Mouse (Mus musculus): ENCODE measurements around the gene 2810408A11Rik.
"Not testable (repeated sequence)": the region's sequence is repeated elsewhere in the genome, so short reads cannot be mapped to it uniquely, and the experiment has no call there.

Gene 2810408A11Rik

DNA sequence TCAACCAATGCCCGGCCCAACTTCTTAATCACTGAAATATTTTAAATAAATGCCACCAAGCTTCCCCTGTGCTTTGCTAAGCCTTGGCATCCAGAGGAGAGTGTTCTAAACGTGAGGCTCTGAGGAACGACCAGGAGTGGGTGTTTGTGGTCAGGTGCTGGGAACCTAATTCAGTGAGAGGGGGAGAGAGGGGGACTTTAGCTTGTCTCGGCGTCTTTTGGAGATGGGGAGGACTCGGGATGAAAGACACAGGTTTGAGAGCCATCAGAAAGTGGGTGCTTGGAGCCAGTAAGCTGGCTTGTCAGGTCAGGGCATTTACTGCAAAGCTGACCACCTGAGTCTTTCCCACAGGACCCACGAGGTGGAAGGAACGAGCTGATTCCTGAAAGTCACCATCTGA, 31.0 kb upstream of the 2810408A11Rik start:
- no peak for DNase-seq (ENCODE audit: low read depth, low spot score)

DNA sequence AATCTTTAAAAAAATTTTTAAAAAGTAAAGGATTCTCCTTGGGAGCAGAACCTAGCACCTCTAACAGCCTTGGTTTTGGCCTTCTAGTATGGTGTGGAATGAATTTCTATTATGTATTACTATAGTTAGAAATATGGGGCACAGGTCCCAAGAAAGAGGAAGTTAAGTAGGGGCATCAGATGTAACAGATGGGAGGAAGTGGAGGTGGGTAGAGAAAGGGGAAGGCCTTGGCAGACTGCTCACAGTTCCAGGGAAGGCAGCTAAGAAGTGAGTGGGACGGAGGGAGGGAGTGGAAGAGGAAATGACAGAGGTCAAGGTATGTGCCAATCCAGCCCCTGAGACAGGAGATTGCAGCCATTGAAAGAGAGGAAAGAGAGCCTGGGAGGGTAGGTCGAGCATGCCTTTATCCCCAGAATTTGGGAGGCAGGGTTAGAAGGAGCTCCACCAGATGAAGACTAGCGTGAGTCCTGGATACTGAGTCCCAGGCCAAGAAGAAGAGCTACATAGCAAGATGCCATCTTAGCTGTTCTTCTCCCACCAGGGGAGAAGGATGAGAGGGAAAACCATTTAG, 30.3 kb upstream of the 2810408A11Rik start:
- DNase-seq (ENCODE audit: low read depth, low spot score) = no peak

DNA sequence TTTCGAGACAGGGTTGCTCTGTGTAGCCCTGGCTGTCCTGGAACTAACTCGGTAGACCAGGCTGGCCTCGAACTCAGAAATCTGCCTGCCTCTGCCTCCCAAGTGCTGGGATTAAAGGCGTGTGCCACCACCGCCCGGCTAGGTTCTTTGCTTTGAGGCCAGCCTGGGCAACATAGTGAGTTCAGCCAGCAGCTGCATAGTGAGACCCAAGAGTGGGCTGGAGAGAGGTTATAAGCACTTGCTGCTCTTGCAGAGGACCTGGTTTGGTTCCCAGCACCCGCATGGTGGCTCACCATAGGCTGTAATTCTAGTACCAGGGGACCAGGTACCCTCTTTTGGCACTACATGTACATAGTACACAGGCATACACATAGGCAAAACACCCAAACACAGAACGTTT, 29.4 kb upstream of the 2810408A11Rik start:
- DNase-seq (ENCODE audit: low read depth, low spot score) = not testable (repeated sequence)

DNA sequence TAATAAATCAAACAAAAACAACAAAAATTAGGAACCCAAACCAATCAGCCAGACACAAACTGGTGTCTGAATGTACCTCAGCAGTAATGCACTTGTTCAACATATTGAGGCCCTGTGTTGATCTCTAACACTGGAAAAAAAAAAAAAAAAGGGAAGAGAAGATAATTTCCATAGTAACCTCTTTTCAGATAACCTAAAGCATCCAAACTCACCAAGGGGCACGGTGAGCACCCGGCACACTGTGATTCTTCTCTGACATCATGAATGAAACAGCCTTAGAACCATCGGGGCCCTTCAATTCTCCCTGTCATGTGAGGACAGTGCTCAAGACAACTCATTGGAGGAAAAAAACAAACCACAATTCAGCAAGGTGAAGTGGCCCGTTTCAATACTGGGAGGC, 28.9 kb upstream of the 2810408A11Rik start:
- DNase-seq (ENCODE audit: low read depth, low spot score) = no peak

DNA sequence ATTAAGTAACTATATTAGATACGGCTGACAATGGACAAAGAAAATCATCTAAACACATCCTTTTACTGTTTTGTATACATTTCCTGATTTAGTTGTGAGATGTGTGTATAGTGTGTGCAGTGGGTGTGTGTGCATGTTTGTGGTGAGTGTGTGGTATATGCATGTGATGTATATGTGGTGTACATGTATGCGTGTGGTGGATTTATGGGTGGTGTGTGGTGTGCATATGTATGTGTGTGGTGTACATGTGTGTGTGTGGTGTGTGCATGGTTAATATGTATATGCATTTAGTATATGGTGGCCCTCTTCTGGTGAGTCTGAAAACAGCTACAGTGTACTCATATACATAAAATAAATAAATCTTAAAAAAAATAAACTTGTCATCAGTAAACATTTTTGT, 26.7 kb upstream of the 2810408A11Rik start:
- DNase-seq (ENCODE audit: low read depth, low spot score) = no peak

DNA sequence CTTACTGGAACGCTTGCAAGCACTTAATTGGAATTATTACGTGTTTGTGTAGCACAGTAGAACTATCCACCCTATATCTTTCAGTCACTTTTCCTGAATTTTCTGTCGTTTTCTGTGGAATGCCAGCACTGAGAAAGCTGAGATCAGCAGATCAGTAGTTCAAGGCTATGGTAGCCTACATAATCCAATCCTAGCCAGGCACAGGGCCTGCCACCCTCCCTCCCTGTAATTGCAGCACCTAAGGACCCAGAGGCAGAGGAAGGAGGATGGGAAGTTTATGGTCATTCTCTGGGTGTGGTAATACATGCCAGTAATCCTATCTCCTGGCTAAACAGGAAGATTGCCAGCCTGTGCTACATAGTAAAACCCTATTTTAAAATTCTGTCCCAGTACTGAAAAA, 22.0 kb upstream of the 2810408A11Rik start:
- DNase-seq (ENCODE audit: low read depth, low spot score) = no peak

DNA sequence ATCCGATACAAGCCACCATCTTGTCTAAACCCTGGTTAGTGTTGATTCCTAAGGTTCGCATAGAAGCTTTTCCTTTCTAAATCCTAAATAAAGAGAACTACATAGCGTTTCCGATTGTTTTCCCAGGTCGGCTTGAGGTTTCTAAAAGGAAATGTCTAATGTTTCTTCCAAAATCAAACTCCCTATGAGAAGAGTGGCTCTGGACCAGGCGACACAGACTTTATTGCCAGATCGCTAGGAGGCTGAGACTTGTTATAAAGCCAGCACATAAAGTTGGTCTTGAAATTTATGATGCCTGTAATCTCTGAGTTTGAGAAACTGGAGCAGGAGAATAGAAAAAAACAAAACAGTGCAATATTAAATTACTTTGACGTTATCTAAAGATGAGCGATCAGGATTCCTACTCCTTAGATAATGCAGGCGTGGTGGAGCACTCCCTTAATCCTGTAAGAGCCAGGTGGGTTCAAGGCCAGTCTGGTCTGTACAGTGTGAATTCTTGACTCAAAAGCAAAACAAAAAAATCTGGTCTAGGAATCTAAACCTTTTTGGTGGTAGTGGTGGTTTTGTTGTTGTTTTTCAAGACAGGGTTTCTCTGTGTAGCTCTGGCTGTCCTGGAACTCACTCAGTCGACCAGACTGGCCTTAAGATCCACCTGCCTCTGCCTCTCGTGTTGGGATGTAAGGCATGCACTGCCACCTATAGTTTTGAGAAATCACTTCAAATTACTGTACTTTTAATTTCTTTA, 21.4 kb upstream of the 2810408A11Rik start:
- no peak for DNase-seq (ENCODE audit: low read depth, low spot score)

DNA sequence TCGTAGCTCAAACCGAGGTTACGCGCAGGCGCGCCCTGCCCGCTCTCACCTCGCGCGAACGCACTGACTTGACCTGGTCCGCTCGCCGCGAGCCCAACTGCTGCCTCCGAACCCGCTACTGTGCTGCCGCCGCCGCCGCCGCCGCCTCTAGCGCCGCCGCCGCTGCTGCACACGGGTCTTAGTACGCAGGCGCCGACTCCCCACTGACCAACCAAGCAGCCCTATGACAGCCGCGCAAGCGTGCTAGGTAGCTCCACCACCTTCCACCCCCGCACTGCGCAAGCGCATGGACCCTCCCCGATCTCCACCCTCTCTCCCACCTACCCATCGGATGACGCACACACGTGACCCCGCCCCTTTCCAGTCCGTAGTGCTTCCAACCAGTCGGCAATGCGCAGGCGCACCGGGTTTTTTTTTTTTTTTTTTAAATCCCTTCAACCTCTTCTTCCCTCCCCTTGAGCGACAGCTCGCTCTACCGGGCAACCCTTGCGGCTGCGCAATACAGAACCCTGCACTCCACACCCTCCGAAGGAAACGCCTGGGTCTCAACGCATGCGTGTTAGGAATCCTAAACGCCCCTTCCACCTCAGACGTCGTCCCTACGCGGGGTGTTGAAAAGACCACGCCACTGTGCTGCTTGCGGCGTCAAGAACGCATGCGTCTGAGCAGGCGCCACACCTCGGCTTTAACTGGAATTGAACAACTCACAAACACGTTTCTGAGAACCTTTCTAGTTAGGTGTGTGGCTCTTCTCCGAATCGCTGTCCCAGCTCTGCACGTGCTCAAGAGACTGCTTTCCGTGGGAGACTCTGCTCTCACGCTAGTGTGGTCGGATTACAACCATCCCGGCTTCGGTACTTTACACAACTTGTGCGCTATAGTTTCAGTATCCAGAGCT, 20.6 kb upstream of the 2810408A11Rik start, which contains the start of gene Eif5a:
Gene Eif5a, minus strand, starts transcription at position 845 of the 898 bp plus-strand sequence.
- DNase-seq (ENCODE audit: low read depth, low spot score) = peak; percentile 100

DNA sequence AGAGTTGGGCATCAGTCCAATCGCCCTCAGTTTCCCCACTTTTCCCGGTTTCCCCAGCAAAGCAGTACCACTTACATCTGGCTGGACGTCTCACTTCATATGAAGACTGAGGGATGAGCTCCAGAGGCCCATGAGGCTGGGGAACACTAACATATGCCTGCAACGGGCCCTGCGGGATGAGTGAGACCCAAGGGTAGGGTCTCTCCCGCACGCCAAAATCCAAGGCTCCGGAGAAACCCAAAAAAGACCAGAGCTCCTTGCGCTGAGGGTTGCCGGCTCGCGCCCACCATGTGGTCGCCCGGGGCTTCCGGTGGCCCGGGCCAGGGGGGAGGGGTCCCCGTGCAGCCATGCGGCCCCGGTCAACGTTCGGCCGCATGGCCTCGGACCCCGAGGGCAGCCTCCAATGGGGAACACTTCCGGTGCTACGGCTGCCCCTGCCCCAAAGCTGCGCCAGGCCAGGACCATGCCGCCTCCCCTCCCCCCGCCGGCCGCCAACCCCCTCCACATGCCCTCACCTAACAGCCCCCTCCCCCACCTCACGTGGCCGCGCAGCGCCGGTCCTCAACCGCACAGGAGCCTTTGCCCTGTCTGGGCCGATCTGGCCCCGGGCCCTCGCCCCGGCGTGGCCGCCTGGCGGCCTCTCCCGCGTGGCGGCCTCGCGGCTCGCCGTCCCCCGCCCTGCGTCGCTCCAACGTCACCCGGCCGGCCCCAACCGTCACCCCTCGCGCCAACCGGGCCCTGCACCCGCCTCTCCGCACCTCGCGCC, 19.7 kb upstream of the 2810408A11Rik start:
- DNase-seq (ENCODE audit: low read depth, low spot score) = no peak

DNA sequence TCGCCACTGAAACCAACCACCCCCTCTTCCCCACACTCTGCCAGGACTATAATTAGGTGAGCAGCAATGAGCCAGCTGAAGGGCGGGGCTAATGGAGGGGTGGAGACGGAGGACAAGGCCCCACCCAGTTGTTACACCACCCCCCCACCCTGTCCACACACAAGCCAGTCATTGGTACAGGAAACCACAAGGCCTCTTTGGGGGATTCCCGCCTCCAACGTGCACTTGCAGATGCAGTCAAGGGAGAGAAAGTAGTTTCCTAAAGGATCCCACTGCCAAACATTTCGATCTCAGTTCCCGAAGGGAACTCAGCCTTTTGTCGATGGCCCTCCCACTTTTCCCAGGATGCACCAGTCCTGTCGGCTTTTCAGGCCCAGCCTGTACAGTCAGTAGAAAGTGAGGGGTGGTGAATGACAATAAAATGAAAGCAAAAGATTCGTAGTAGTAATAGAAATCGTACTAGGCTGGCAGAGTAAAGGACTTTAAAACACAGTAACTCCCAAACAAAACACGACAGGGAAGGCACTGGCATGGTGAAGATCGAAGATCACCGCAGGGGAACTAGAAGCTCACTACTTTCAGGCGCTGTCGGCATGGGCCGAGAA, 19.0 kb upstream of the 2810408A11Rik start:
- peak; percentile 42 for DNase-seq (ENCODE audit: low read depth, low spot score)

DNA sequence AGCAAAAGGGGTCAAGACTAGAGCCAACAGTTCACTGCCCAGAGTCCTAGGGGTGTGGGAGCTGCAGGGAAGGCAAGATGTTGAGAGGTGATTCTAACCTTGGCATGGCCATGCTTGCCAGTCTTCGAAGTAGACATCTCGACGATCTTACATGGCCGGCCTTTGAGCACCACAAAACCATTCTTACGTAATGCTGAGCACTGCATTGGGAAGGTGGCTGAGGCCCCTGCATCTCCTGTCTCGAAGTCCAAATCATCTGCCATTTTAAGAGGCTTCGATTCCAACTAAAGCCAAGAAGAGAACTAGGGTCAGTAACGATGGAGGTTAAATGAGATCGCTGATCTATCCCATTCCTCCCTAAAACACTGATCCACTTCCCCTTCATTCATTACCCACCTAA, 18.3 kb upstream of the 2810408A11Rik start:
- no peak for DNase-seq (ENCODE audit: low read depth, low spot score)

DNA sequence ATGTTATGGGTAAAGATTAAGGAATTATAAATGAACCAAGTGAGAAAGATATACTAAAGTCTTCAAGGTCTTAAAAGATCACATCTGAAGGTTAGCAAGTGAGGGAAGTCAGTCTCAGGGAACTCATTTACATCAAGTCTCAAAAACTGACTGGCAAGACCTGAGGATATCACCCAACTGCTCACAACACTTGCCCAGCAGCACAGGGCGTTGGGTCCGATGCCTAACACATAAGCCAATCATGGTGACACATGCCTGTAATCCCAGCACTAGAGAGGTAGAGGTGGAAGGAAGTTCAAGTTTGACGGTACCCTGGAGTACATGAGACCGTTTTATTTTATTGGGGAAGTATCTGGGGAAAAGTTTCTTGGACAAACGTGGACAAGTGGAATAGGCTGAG, 17.3 kb upstream of the 2810408A11Rik start:
- no peak for DNase-seq (ENCODE audit: low read depth, low spot score)

DNA sequence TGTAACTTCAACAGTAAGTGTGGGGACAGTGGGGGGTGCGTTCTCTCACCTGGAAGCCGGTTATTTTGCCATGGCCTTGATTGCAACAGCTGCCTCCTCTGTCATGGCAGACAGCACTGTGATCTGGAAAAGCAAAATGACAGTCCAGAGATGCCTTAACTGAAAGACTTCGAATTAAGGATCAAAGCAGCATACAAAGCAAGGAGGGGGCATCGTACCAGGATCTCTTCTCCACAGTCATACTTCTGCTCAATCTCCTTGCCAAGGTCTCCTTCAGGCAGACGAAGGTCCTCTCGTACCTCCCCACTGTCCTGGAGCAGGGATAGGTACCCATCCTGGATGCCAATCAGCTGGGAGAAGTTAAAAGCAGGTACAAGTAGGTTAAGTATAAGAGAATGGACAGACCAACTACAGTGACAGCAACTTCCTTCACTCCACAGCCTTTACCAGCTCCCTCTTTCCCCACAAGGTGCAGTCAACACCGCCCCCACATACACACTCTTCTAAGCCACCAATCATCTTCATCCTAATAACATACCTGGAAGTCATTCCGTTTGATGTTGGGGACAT, 16.7 kb upstream of the 2810408A11Rik start:
- no peak for DNase-seq (ENCODE audit: low read depth, low spot score)

DNA sequence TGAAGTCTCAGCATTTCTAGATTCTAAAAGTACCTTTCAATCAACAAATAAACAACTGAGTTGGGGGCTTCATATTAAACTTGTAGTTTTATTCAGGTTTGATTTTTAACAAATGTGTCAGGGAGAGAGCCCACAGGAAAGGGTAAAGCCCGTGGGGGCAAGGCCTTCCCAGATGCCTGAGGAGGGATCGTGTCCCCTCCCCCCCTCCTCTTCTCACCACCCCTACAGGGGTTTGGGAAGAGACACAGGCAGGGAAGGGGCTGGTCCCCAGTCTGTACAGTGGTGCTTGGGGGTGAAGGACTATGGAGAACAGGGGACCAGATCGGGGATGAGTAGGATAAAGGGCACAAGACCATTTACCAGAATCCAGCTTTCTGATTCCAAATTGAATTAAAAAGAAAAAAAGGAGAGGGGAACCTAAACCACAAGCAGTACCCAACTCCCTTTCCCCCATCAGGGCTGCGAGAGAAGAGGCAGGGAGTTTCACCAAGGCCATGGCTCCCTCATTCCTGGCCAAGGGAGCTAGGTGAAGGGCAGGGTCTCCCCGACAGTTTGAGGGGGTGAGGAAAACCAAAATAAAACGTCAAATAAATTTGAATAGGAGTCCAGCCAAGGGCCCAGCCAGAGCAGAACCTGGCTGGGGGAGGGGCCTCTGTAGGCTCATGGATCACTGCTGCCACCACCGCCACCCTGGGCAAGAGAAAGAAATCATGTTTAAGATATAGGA, 16.0 kb upstream of the 2810408A11Rik start:
- not testable (repeated sequence) for DNase-seq (ENCODE audit: low read depth, low spot score)

DNA sequence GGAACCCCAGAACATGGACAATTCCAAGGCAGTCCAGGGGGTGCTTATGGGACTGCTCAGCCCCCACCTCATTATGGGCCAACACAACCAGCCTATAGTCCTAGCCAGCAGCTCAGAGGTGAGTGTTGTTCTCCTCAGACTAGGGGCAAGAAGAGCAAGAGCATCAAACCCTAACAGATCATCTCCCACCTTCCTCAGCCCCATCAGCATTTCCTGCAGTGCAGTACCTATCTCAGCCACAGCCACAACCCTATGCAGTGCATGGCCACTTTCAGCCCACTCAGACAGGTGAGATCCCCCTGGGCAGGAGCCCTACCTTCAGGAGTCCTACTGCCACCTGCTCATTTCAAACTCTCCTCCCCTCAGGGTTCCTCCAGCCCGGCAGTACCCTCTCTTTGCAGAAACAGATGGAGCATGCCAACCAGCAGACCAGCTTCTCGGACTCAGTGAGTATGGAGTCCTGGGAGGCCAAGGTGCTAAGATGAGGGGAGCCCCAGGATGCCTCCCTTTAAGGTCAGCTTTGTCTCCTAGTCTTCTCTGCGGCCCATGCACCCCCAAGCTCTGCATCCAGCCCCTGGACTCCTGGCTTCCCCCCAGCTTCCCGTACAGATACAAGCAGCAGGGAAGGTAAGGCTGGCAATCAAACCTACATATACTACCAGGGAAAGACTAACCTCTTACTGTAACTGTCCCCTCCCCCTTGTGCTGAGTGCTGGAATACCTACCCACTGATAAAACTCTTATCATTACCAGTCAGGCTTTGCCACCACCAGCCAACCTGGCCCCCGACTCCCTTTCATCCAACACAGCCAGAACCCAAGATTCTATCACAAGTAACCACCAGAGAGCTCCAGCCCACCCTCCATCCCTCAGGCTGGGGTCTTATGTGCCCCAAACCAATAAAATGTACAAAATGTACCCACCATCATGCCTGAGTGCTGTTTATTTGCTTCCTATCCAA, 15.2 kb upstream of the 2810408A11Rik start:
- DNase-seq (ENCODE audit: low read depth, low spot score) = no peak

DNA sequence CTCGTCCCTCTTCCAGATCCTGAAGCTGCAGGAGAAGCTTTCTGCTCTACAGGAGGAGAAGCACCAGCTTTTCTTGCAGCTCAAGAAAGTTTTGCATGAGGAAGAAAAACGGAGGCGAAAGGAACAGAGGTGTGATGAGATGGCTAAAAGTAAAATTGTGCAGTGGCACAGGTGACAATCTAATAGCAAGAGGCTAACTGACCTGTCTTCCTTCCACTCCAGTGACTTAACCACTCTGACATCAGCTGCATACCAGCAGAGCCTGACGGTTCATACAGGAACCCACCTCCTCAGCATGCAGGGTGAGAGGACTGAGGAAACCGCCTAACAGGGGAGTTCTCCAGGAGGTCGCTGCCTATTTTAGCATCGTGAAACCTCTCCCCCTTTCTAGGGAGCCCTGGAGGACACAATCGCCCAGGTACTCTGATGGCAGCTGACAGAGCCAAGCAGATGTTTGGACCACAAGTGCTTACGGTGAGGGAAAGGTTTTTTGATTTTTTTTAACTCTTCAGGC, 14.2 kb upstream of the 2810408A11Rik start:
- DNase-seq (ENCODE audit: low read depth, low spot score) = no peak

DNA sequence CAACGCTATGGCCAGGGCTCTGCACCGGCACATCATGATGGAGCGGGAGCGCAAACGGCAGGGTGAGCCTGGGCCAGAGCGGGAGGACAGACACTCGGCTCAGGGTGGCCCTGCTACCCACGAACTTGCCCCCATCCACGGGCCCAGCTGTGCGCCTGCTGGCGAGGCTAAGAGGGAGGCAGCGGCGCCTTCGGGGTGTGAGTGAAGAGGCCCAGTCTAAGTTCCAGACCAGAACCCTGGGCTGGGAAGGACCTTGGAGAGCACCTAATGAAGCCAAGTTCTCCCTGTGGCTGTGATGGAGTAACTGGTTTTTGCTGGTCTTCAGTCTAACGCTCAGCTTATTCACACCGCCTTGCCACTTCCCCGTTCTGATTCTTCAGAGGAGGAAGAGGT, 13.6 kb upstream of the 2810408A11Rik start:
- DNase-seq (ENCODE audit: low read depth, low spot score) = no peak

DNA sequence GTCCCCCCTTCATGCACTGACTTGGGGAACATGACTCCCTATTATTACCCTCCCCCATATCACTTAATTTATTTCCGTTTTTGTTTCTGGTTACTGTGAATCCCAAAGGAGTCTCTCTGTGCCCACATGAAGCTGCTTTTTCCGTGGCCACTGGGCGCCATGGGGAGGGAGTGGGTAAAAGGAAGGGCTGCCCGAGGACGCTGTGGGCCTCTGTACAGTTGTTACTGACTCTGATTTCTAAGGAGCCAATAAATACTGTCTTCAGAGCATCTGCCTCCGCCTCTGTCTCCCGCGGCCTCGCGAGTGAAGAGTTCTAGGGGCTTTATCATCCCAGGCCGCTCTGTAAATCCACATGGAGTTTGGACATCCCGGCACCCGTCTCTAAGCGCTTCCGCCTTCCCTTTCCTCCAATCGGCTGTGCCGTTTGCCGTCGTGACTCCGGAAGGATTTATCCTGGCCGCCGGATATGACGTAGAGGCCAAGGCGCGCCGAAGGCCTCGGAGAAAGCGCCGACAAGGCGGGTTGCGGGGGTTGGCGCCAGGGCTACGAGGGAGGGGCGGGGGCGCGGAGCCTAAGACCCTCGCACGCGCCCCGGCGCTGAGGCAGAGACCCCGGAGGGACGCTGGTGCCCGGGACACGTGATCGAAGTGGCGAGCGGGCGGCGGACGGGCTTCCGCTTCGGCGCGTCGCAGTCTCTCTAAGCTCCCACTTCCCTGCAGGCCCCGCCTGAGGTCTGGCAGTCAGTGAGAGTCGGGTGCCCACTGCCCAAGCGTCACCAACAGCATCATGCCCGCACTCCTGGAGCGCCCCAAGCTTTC, 13.0 kb upstream of the 2810408A11Rik start, which contains the start of gene Gps2:
Gene Gps2, plus strand, starts transcription at position 335 of the 818 bp plus-strand sequence.
- peak; percentile 96 for DNase-seq (ENCODE audit: low read depth, low spot score)

Measured in telencephalon, adult 2 months (tissue).